Mouse (Mus musculus): ENCODE results near the gene D5Ertd579e. TPM values are rescaled to one million over a fixed set of nuclear protein-coding genes. Genes with fewer than 3 reads are reported as not detected.
A peak's percentile ranks its signal among the peaks of the same experiment; 100 is the strongest.
"Not testable (repeated sequence)": the region's sequence is repeated elsewhere in the genome, so short reads cannot be mapped to it uniquely, and the experiment has no call there.

D5Ertd579e gene
- polyA plus RNA-seq, 1 experiment from 2014 or later = 25.5 TPM

DNA sequence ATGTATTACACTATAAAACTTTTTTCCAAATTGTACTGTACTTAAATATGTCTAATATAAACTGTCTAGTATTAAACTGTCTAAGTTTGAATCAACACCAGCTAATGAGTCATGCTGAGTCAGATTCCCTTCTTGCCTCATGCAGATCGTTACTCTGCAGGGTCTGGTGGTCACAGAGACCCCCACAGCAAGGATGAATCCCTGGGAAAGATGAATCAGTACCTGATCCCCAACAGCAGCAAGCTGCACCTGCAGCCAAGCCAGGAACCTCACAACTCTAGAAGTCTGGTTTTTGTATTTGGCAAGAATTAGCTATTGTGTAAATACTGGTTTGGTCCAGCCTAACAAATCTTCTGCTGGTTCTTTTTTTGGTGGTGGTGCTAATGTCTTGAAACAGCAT is 20.4 kb downstream of the D5Ertd579e start:
- 50% methylated on average over 1 of the region's 1 CpGs for WGBS
- Histone ChIP-seq H3K36me3 (ENCODE audit: insufficient read depth) (peaks cover 14% of the 10 kb centered on the region), H3K9me3 (ENCODE audit: low read depth, low read length) (no peaks in the 10 kb centered on the region), H3K4me3 (ENCODE audit: low read depth, low read length) (no peak overlapping the region), H3K4me2 (no peak overlapping the region), H3K9ac (no peak overlapping the region), H3K27ac (ENCODE audit: low read depth) (no peak overlapping the region), H3K4me1 (ENCODE audit: insufficient read depth) (no peaks in the 10 kb centered on the region), H3K27me3 (ENCODE audit: insufficient read depth, low read length) (no peaks in the 10 kb centered on the region)
- no peak for TF ChIP-seq CTCF (IDR thresholded peaks at IDR 0.05; ENCODE audit: low read depth)
- ATAC-seq (ENCODE audit: insufficient read depth) = no peak
- no peak for DNase-seq

GRCm38 (mm10) chr5:36674658-36675433 is 21.0 kb downstream of the D5Ertd579e start:
- Histone ChIP-seq H3K4me1 (ENCODE audit: insufficient read depth) (no peaks in the 10 kb centered on the region), H3K27me3 (ENCODE audit: insufficient read depth, low read length) (no peaks in the 10 kb centered on the region), H3K4me3 (ENCODE audit: low read depth, low read length) (no peak overlapping the region), H3K36me3 (ENCODE audit: insufficient read depth) (peaks cover 19% of the 10 kb centered on the region), H3K9me3 (ENCODE audit: low read depth, low read length) (no peaks in the 10 kb centered on the region), H3K9ac (no peak overlapping the region), H3K4me2 (no peak overlapping the region), H3K27ac (ENCODE audit: low read depth) (no peak overlapping the region)
- no peak for TF ChIP-seq CTCF (IDR thresholded peaks at IDR 0.05; ENCODE audit: low read depth)
- WGBS = 70% methylated on average over 4 of the region's 4 CpGs
- no peak for ATAC-seq (ENCODE audit: insufficient read depth)
- DNase-seq = peak; percentile 13

DNA sequence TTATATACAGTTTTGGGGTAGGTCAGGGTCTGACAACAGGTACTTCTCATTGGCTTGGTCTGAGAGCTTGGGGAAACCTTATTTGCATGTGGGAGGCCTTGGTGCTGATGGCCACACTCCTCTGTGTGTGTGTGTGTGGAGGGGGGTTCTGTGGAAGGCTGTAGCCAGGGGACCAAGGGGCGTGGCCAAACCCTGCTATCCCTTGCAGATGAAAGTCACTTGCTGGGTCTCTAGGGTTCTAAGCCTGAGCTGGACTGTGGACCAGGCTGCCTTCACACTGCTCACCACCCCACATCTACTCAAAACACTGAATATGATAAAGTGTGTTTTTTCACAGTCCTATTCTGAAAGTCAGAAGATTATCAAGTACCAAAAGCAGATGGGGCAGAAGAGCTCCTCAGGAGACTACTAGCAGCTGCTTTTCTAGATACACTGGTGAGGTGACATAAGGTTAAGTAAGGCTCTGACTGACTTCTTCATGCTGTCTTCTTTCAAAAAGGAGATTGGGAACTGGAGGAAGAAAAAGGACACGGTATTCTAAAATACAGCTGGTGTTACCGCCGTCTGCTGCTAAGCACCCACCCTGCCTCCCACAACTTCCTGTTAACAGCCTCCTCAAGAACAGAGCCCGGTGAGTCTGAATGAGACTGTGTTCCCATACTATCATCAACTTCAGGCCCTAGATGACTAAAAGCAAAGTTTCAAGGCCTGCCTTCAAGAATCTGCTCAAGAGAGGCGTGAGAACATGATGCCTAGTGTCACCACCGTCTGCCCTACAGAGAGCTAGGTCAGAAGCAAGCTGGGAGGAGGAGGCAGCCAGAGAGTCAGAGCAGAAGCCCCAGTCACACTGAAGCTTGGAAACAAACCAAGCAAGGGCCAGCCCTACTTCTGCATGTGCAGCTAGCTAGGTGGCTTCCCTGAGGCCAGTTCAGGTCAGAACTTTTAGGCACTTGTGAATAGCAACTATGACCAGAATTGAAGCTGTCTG is 26.5 kb downstream of the D5Ertd579e start:
- H3K4me2 ChIP-seq = no peak overlapping the region
- WGBS = 74% methylated on average over 7 of the region's 7 CpGs
- no peaks in the 10 kb centered on the region for H3K27me3 ChIP-seq (ENCODE audit: insufficient read depth, low read length)
- no peak for TF ChIP-seq CTCF (IDR thresholded peaks at IDR 0.05; ENCODE audit: low read depth)
- no peak for ATAC-seq (ENCODE audit: insufficient read depth)
- no peak overlapping the region for H3K4me3 ChIP-seq (ENCODE audit: low read depth, low read length)
- H3K27ac ChIP-seq (ENCODE audit: low read depth) = no peak overlapping the region
- no peak for DNase-seq
- H3K4me1 ChIP-seq (ENCODE audit: insufficient read depth) = no peaks in the 10 kb centered on the region
- no peak overlapping the region for H3K9ac ChIP-seq
- peaks cover 33% of the 10 kb centered on the region for H3K36me3 ChIP-seq (ENCODE audit: insufficient read depth)
- no peaks in the 10 kb centered on the region for H3K9me3 ChIP-seq (ENCODE audit: low read depth, low read length)

DNA sequence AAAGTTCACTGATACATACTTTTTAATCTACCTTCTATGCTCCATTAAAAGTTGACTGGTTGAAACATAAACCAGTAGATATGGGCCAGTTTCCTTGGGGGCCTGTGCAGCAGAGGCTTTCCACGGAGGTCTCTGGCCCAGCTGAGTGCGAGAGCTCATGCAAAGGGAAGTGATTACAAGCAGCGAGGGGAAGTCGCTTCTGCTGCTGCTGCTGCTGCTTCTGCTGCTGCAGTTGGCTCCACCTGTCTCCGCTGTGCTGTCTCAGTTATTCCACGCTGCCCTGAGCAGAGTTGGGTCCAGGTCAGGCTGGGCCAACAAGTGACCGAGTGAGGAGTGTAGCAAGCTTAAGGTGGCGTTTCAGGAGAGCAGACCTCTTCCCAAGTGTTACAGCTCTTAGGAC is 27.3 kb downstream of the D5Ertd579e start:
- Histone ChIP-seq H3K4me3 (ENCODE audit: low read depth, low read length) (no peak overlapping the region), H3K4me2 (no peak overlapping the region), H3K27ac (ENCODE audit: low read depth) (no peak overlapping the region), H3K36me3 (ENCODE audit: insufficient read depth) (peaks cover 33% of the 10 kb centered on the region), H3K9me3 (ENCODE audit: low read depth, low read length) (no peaks in the 10 kb centered on the region), H3K9ac (no peak overlapping the region), H3K27me3 (ENCODE audit: insufficient read depth, low read length) (no peaks in the 10 kb centered on the region), H3K4me1 (ENCODE audit: insufficient read depth) (no peaks in the 10 kb centered on the region)
- DNase-seq (no peak), ATAC-seq (ENCODE audit: insufficient read depth) (no peak)
- WGBS = 91% methylated on average over 8 of the region's 8 CpGs
- TF ChIP-seq CTCF (IDR thresholded peaks at IDR 0.05; ENCODE audit: low read depth) = no peak

DNA sequence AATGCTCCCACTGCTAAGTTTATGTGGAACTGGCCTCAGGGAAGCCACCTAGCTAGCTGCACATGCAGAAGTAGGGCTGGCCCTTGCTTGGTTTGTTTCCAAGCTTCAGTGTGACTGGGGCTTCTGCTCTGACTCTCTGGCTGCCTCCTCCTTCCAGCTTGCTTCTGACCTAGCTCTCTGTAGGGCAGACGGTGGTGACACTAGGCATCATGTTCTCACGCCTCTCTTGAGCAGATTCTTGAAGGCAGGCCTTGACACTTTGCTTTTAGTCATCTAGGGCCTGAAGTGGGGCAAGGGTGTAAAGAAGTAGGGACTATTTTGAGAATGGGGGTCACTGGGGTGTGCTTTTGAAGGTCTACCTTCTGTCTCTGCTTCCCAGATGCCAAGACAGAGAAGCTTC is 27.8 kb downstream of the D5Ertd579e start:
- not testable (repeated sequence) for H3K27ac ChIP-seq (ENCODE audit: low read depth); H3K4me1 ChIP-seq (ENCODE audit: insufficient read depth); H3K9ac ChIP-seq; DNase-seq; H3K4me3 ChIP-seq (ENCODE audit: low read depth, low read length); H3K9me3 ChIP-seq (ENCODE audit: low read depth, low read length); ATAC-seq (ENCODE audit: insufficient read depth); H3K4me2 ChIP-seq; H3K27me3 ChIP-seq (ENCODE audit: insufficient read depth, low read length)
- WGBS = 71% methylated on average over 2 of the region's 2 CpGs
- peaks cover 33% of the 10 kb centered on the region for H3K36me3 ChIP-seq (ENCODE audit: insufficient read depth)

DNA sequence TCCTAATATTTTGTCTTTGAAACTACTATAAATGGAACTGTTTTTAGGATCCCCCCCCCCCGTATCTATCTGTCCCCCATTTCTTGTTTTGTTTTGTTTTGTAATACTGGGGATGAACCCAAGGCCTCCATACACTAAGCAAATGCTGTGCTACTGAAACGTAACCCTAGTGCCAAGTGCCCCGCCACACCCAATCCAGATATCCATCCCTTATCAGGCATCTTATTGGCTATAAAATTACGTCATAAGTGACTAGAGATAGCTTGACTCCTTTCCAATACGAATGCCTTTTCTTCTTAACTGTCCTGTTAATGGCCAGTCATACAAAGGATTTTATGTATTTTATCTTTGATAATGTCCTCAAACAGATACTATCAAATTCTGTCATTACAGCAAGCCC is 28.7 kb downstream of the D5Ertd579e start:
- no peaks in the 10 kb centered on the region for H3K4me1 ChIP-seq (ENCODE audit: insufficient read depth)
- ATAC-seq (ENCODE audit: insufficient read depth) (no peak), DNase-seq (no peak)
- H3K9me3 ChIP-seq (ENCODE audit: low read depth, low read length) = no peaks in the 10 kb centered on the region
- 85% methylated on average over 5 of the region's 5 CpGs for WGBS
- H3K4me3 ChIP-seq (ENCODE audit: low read depth, low read length) = no peak overlapping the region
- TF ChIP-seq CTCF (IDR thresholded peaks at IDR 0.05; ENCODE audit: low read depth) = no peak
- H3K27ac ChIP-seq (ENCODE audit: low read depth) = no peak overlapping the region
- H3K27me3 ChIP-seq (ENCODE audit: insufficient read depth, low read length) = no peaks in the 10 kb centered on the region
- no peak overlapping the region for H3K9ac ChIP-seq
- peaks cover 29% of the 10 kb centered on the region for H3K36me3 ChIP-seq (ENCODE audit: insufficient read depth)
- no peak overlapping the region for H3K4me2 ChIP-seq

DNA sequence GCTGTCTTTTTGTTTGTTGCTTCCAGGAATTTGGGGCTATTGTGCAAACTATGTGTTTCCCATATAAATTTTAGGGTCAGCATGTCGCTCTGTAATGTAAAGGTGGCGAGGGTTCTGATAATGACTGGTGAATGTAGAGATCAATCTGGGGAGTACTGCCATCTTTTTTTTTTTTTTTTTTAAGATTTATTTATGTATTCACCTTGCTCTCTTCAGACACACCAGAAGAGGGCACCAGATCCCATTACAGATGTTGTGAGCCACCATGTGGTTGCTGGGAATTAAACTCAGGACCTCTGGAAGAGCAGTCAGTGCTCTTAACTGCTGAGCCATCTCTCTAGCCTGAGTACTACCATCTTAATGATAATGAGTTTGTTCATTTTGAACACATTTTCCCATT is 29.1 kb downstream of the D5Ertd579e start:
- DNase-seq; H3K27ac ChIP-seq (ENCODE audit: low read depth); H3K4me1 ChIP-seq (ENCODE audit: insufficient read depth); H3K9me3 ChIP-seq (ENCODE audit: low read depth, low read length); H3K4me2 ChIP-seq; ATAC-seq (ENCODE audit: insufficient read depth); H3K4me3 ChIP-seq (ENCODE audit: low read depth, low read length); H3K9ac ChIP-seq; H3K27me3 ChIP-seq (ENCODE audit: insufficient read depth, low read length): not testable (repeated sequence)
- H3K36me3 ChIP-seq (ENCODE audit: insufficient read depth) = peaks cover 26% of the 10 kb centered on the region
- 93% methylated on average over 2 of the region's 2 CpGs for WGBS
